Comparison of ENCODE assay signal across 12 mouse cellular contexts in the genomic region with DNA sequence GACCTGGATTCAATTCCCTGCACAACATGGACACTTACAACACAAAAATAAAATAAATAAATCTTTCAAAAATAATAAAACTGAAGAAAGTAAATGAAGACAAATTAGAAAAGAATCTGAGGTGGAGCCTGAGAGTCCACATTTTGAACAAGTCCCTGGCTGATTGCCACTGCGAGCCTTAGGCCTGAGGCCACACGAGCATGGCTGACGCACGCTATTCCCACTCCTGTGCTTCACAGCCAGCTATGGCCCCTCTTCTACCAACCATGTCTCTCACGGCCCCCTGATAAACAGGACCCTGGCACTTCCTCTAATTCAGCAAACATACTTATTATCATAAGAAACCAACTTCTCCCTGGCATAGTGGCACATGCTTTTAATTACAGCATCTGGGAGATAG. TPM values are rescaled to one million over a fixed set of nuclear protein-coding genes. Genes with fewer than 3 reads are reported as not detected.
"Had no signal": no experiment of that assay in that cellular context is flagged by ENCODE, and none has a peak within 500 bp of the region (broad histone marks: within the 10 kb centered on the region; RNA-seq: fewer than 3 reads in every experiment).

No protein-coding gene starts in this region.

- H3K27ac ChIP-seq: limb, embryonic 12.5 days; midbrain, embryonic 12.5 days; stomach, postnatal 0 days had no signal

- H3K27me3 ChIP-seq: limb, embryonic 12.5 days; midbrain, embryonic 12.5 days had no signal

- H3K4me3 ChIP-seq: limb, embryonic 12.5 days; midbrain, embryonic 12.5 days had no signal

- DNase-seq: kidney, adult 8-10 months; kidney, postnatal 25 days; layer of hippocampus, adult 9-11 months; right cerebral cortex, postnatal 14 days; thymus, adult 2 months; thymus, postnatal 25 days had no signal

- H3K9me3 ChIP-seq: limb, embryonic 12.5 days; midbrain, embryonic 12.5 days had no signal

- H3K4me2 ChIP-seq: limb, embryonic 12.5 days; midbrain, embryonic 12.5 days had no signal

- H3K9ac ChIP-seq: limb, embryonic 12.5 days; midbrain, embryonic 12.5 days had no signal

- ATAC-seq: inflammation-experienced regulatory T-cells, adult 6 months; midbrain, embryonic 16.5 days had no signal

- H3K36me3 ChIP-seq: midbrain, embryonic 12.5 days had no signal

RNA-seq across cellular contexts. Expression of a gene that starts 8.7 kb away (rescaled TPM):
- polyA plus RNA-seq: liver, adult 2 months had no signal
